Mouse (Mus musculus) 416B (cell line): ENCODE measurements around the gene Phyhd1.

Source experiments
- DNase-seq: peaks from one replicate; pipeline ENCODE4 v3.0.0; 2011; ENCODE audit warnings: low read depth

The Phyhd1 gene

DNA sequence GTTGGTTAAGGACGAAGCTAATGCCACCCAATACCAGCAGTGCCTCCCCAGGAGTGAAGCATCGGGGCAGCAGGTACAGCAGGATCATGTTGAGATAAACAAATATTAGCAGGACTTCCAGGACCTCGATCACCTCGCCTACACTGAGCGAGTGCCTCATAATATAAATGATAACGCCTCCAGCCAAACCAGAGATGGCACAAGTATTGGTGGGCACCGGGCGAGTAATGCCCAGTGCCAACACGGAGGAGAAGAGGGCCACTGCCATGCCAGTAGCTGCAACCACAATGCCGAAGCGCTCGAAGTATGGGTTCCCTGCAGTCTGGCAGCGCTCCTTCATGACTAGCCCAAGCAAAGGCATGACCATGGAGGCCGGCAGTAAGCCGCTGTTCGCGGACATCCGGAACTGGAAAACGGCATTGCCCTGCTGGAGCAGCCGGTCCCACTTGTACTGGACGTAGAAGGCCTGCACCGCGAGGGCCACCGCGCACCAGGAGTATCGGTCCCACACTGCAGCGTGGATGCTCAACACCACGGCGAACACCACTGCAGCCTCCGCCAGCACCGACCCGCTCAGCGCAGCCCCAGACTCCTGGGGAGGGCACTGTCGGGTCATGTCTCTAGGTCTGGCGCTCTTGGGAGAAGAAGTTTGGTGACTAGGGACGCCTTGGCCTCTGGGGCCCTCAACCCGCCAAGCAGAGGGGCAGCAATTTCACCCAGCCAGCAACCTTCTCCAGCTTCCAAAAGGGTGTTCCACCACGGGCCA is 19.6 kb downstream of the Phyhd1 start:
- no peak for DNase-seq

DNA sequence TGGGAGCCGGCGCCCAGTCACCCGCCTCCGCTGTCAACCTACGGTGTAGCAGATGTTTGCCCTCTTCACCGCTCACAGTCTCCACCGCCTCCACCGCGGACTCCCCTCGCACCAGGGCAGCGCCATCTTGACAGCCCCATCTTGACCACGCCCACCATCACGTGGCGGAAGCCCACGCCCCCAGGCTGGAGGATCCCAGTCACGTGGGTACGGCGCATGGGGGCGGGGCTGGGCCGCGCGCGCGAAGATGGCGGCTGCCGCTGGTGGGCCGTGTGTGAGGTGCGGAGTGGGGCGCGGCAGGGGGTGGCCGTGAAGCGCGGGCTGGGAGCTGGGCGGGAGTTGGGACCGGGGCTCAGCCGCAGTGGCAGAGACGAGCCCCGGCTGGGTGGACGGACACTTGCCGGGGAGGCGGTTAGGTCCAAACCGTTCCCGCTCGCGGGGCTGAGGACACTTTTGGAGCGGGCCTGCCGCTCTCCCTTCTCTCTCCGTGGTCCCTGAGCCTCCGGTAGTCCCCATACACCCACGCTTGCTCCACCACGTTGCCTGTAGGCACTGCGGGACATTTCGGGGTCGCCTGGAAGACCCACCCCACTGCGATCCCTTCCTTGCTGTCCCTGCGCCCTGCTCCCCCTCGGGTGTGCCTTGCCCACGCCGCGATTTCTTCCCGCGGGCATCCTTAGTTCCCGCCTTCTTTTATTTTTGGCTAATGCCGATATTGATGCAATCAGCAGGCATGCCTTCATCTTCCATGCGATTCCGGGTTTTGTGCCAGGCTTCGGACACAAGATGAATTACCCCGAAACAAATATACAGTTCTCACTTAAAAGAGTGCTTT is 20.4 kb downstream of the Phyhd1 start, which contains the start of the genes Dolk and Nup188:
Dolk (minus strand) TSS at position 143 of the 835 bp plus-strand sequence.
Nup188 (plus strand) TSS at position 206 of the 835 bp plus-strand sequence.
- DNase-seq, result peak; percentile 92

DNA sequence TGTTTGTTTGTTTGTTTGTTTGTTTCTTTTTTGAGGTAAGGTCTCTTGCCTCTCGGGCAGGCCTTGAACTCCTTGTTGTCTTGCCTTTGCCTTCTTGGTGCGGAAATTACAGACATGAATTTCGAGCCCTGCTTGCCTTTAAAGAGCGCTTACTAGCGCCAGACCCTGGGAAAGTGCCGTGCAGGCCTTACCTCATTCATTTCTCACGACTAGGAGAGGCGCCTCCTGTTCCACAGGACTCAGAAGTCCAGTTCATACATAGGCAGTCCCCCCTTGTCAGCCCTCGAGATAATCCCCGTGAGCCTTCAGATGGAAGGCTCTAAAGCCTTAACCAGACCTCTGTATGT is 21.0 kb downstream of the Phyhd1 start:
- peak; percentile 77 for DNase-seq

DNA sequence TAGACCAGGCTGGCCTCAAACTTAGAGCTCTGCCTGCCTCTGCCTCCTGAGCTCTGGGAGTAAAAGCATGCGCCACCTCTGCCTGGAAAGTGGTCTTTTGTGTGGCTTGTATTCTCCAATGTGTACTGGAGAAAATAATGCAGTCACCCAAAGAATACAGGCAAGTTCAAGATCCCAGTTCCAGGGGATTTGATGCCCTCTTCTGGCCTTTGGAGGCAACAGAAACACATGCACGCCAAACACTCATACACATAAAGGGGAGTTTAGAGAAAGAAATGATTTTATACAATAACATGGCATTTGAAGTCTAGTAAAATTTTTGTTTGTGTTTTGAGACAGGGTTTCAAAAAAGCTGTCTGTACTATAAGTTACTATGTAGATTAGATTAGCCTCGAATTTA is 33.5 kb downstream of the Phyhd1 start:
- DNase-seq, result peak; percentile 47

DNA sequence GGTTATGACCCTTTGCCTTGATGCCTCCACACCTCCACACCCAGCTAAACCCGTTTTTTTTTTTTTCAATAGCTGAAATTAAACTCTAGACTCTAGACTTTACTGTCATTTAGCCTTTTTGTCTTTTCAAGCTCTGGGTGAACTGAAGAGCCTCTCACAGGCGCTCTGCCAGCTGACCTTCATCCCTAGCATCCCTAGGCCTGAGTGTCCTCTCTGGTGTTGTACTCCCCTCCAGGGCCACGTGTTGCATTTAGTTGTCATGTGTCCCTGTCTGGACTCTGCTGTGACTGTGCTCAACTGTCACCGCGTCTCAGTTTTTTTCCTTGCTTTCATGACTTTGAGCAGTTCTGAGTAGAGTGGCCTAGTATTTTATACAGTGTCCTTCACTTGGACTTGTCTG is 34.0 kb downstream of the Phyhd1 start:
- DNase-seq, result no peak

DNA sequence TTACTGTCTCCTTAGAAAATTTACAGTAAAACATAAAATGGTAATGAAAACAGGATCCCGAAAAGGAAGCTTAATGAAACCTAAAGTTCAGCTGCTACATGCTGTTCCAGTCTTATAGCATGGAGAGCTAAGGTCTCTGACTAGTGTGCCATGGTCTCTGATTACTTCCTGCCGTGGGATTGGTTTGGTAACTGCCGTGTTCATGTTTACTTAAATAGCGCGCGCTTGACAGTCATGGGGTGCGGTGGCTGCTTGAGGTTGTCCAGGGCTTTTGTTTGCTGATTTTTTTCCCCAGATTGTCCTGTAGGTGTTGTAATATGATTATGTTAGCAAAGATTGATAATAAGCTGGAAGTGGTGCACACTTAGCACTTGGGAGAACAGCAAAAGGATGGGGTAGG is 40.1 kb downstream of the Phyhd1 start:
- DNase-seq, result peak; percentile 50

DNA sequence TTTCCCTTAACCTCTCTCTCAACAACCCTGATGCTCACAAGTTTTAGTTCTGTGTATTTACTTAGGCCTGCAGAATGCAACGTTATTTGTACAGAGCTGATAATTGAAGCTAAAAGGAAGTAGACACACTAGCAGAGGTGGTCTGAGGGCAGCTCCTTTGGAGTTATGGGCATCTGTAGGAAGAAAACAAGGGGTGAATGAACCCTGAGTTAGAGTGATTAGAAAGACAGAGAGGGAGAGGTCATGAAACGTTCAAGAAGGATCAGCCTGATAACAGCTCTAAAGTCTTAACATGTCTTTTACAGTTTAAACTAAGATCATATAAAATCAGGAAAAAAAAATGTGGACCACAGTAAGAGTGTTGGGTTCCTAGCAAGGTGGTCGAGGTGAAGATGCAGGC is 43.3 kb downstream of the Phyhd1 start:
- no peak for DNase-seq

DNA sequence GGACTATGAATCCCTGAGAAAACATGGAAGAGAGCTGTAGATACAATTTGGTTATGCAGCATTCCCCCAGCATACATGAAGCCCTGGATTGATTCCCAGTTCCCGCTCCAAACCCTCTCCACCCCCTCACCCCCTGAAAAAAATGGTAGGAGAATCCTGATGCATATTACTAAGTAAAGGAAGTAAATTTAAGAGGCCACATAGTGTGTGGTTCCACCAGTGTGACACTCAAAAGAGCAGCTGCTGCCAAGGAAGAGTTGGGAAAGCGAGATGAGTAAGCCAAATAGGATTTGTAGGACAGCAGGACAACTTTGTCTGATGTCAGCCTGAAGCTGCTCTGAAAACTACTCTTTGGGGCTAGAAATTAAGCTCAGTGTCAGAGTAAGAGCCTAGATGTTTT is 45.5 kb downstream of the Phyhd1 start:
- DNase-seq, result no peak

DNA sequence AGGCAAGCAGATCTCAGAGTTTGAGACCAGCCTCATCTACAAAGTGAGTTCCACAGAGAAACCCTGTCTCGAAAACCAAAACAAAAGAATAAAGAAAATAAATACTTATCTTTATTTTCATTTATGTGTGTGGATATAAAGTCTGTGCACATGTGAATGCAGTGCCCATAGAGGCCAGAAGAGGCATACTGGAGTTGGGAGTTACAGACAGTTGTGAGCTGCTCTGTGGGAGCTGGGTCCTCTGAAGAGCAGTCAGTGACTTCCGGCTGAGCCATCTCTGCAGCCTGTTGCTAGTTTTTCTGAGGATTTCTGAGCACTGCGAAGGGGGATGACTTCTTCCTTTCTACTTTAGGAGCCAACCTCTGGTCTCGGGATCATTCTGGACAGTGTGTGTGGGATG is 50.1 kb downstream of the Phyhd1 start:
- peak; percentile 20 for DNase-seq

DNA sequence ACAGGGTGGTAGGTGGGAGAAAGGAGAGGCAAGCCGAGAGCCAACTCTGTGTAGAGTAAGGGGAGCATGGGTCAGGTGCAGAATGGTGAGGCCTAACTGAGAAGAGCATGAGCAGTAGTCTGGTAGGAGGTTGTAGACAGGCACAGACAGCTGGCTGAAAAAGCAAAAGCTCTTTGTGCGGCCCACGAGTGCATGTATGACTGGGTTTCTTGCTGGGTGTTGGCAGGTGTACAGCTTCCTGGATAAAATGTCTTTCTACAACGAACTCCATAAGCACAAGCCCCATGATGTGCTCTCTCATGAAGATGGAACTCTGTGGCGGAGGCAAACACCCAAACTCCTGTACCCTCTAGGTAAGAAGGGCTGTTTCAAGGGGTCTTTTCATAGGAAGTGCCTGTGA is 51.0 kb downstream of the Phyhd1 start:
- DNase-seq, result no peak

DNA sequence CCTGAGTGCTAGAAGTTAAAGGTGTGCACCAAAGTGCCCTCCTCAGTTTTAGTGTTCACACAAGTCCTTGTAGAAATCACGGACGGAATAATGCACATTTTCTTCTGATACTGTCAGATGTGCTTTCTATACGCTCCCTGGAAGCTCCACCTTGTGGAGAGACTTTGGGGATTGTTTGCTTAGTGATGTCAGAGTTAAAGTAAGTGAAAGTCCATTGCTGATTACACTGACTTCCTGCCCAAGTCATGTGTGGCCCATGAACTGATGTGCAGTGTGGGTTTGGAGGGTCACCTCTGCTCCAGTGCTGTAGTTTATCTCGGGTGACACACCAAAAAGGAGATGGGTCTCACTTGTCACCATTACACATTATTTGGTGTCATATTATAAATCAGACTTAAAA is 53.3 kb downstream of the Phyhd1 start:
- DNase-seq, result peak; percentile 16

DNA sequence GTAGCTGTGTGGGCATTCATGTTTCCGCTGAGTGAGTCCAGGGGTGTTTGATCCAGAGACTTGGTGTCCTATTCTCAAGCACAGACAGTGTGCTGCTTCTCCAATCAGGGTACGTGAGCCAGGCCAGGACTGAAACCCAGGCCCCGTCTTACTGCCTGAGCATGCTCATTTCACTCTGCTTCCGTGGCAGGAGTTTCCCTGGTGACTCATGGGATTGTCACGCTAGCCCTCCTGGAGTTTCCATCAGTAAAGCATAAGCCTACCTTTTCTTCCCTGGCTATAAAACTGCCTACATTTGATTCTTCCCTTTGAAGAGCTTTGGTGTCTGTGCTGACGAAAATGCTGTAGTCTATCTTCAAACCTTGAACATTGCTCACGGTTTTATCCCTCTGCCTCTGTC is 57.1 kb downstream of the Phyhd1 start:
- DNase-seq, result no peak

DNA sequence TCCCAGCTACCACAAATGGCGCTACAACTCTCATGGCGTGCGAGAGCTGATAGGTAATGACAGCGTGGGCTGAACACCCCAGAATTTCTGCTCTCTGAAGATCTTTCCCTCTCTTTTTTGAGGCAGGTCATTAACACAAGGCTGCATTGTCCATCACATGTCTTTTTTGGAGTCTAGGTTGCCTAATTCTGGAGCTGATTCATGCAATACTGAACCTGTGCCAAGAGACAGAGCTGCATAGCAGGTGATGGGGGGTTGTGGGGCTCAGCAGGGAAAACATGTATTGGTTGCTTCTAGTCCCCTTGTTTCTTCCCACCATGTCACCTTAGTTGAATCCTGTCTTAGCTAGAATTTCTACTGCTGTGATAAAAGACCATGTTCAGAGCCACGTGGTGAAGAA is 59.3 kb downstream of the Phyhd1 start:
- no peak for DNase-seq

DNA sequence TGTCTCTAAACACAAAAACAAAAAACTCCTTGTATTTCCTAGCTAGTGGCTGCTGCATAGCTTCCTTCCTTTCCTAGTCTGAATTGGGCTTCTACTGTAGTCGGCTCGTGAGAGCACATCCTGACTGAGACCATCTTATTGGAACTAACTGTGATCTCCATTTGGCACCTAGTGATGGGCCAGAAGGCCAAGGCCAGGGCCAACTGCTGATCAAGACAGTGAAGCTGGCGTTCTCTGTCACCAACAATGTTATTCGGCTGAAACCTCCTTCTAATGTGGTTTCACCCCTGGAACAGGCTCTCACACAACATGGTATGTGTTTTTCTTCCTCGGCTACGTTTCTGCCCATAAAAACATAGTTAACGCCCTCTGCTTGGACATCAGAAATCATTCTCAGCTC is 61.3 kb downstream of the Phyhd1 start:
- no peak for DNase-seq

DNA sequence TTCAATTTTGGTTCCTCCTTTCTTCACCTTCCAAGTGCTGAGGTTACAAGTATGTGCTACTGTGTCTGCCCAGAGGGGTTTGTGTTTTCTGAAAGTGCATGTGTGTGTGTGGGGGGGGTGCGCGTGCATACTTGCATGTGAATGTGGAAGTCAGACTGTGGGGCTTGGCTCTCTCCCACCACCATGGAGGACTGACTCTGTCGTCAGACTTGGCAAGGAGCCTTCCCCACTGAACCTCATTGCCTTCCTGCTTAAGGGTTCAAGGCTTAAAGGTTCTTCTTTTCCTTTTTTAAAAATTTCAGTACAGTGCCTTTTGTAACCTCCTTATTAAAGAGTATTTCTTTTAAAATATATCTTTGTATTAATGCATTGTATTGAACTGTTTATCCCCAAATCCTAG is 62.8 kb downstream of the Phyhd1 start:
- no peak for DNase-seq
